Mouse (Mus musculus) retina, postnatal 1 day (tissue): Measurements from ENCODE around the gene Gigyf2.
A peak's percentile ranks its signal among the peaks of the same experiment; 100 is the strongest.

Source experiments
- DNase-seq: peaks from one replicate; pipeline ENCODE4 v3.0.0-alpha.2; 2012

The Gigyf2 gene

DNA sequence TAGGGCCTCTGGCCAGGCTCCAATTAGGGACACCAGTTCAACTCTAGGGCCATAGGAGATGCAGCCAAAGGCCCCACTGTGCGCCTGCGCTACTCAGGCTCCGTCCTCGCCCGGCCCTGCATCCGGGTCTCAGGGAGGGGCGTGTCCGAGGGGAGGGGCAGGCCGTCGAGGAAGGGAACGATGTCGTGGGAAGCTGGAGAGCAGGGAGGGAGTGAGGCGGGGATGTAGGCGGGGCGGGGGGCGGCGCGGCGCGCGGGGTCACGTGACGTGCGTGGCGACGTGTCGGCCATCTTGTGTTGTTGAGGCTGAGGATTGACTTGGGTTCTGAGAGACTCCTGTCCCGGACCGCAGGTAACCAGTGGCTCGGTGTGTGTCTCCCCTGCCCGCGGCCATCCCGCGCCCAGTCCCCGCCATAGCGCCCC is at the start of gene Gigyf2:
Gene Gigyf2, plus strand, starts transcription at position 257 of the 422 bp plus-strand sequence.
- peak; percentile 98 for DNase-seq

DNA sequence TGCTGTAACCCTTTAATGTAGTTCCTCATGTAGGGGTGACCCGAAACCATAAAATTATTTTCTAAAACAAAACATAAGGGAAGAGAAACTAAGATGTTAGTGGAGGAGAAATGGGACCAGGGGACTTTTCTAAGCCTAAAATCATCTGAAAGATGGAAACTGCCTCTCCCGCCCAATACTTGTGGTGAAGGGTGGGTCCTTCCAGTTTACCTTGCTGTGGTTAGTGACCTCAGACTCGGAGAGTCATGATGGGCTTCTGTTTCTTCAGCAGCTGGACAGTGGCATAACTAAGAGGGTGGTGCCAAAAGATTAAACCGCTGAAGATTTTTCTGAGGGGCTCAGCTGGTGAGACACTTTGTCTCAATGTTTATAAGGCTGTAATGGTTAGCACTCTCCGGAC is 46.5 kb upstream of the Gigyf2 start:
- no peak for DNase-seq

GRCm38 (mm10) chr1:87281599-87282412 is 45.0 kb upstream of the Gigyf2 start:
- no peak for DNase-seq

GRCm38 (mm10) chr1:87282413-87282788 is 44.4 kb upstream of the Gigyf2 start:
- DNase-seq: no peak

GRCm38 (mm10) chr1:87283410-87283960 is 43.3 kb upstream of the Gigyf2 start:
- DNase-seq: no peak

DNA sequence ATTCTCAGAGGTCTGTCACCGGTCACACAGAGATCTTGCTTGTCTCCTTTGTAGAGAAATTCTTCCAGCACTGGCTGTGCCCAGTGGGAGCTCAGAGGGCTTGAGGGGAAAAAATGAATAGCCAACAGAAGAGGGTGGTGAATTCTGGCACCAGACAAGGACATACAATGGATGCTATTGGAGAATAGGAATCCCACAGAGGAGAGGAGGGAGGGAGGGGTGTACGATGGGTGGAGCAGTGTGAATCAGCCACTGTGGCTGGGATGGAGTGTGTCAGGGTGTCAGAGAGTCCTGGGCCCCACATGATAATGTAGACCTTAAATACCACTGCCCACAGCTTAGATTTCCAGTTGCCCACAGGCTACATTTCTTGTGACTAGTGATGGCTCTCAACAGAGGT is 39.7 kb upstream of the Gigyf2 start:
- no peak for DNase-seq

GRCm38 (mm10) chr1:87291416-87291815 is 35.4 kb upstream of the Gigyf2 start:
- no peak for DNase-seq

DNA sequence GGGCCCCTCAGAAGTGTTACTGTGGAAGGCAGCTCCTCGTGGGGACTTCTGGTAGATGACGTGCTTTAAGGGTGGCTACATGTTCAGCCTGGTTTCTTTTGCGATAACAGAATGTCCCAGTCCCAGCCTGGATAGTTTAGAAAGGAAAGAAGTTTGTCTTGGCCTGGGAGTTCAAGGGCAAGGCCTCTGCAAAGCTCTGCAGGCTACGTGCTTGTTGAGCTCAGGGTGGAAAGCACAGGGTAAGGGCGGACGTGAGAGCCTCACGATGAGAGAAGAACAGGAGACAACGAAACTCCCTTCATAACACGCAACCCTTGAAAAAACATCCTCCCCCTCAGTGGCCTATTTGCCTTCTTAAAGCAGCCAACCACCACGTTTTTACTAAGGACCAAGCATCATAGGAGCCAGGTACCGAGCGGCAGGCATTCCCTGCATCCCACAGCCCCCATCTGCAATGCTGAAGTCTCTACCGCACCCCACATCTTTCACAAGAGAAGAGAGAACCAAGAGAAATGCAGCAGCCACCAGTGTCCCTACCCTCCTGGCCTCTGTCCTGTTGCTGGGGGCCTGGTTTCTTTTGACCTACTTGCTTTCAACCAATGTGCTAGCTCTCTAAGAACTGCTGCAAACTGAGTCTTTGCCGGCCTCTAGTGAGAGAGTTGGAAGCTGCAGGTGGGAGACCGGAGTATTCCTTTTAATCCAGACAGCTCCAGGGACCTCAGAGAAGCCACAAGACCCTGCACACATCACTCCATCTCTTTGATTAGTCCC is 34.2 kb upstream of the Gigyf2 start:
- DNase-seq: peak; percentile 89

DNA sequence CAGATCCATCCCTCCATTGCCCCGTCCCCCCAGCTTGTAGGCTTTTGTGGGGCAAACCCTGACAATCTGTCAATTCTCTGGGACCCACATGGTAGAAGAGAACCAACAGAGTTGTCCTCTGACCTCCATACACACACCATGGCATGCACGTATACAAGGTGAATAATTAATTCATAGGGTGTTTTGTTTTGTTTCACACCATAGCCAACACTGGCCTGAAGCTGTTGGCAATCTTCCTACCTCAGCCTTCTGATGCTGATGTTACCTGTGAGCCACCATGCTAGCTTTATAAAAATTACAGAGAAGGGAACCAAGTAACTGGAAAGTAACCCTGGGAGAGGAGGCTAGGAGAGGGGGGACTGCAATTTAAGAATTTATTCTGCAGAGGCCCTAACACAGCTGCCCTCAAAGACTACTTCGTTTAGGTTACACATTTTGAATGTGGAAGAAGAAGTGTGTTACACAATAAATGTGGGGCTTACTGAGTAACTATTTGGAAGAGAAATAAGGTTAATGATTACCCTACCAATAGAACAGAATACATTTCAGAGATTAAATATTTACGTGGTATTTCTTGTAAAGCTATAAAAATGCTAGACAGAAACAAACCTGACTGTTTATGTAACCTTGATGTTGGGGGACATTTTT is 32.6 kb upstream of the Gigyf2 start:
- no peak for DNase-seq

GRCm38 (mm10) chr1:87294951-87295350 is 31.8 kb upstream of the Gigyf2 start:
- no peak for DNase-seq

- no peak for DNase-seq
These were observed 29.4 kb upstream of the Gigyf2 start for GRCm38 (mm10) chr1:87297346-87297925.

DNA sequence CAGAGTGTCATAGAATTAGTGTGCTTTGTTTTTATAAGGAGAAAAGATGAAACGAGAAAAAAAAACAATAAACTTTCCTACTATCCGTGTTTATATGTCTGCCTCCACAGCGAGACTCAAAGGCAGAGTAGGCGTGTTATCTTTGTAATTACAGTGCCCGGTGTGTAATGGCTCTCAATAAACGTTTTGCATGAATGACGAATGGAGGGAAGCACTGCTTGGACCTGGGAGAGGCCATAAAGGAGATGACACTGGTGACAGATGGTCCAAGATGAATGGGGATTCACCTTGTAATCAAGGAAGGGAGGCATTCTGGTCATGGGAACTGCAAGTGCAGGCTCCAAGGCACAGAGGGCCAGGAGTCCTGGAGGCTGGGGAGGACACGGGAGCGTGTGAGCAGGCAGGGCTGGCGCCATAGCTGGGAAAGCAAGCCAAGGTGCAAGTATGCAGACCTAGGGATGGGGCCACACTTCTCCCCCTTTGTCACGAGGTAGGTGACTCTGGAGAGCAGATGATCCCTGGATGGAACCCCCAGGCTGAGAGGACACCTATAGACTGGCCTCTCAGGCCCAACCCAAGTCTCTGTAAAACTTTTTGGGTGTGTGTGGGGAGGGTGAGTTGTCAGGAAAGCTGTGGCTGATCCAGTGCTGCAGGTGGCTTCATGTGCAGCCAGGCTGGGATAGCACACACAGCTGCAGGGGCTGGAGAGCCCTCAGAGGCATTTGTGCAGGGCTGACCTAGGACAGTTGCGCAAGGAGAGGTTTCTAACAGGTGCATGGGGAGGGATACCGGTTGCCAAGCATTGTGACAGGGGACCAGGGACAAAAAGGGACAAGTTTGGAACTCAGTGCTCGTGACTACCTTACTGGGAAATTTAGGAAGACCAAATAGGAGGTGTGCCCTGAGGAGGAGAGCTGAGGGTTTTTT is 26.2 kb upstream of the Gigyf2 start:
- no peak for DNase-seq

- no peak for DNase-seq
These were observed 24.8 kb upstream of the Gigyf2 start for GRCm38 (mm10) chr1:87301971-87302370.

GRCm38 (mm10) chr1:87308952-87309351 is 17.8 kb upstream of the Gigyf2 start:
- no peak for DNase-seq

DNA sequence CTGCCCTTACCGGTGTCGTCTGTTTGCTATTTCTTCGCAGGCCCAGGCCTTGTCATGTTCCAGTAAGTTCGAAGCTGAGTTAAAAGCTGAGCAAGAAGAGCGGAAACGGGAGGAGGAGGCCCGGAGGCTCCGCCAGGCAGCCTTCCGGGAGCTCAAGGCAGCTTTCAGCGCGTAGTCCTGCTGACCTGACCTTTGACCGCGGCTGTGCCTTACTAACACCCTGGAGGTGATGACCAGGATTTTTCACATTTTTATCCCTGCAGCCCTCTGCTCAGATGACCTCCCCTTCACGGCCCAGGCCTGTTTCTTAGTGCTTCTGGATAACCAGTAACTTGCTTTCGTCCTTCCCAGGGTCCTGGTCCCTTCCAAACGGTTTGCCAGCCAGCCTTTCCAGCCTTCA is 17.2 kb upstream of the Gigyf2 start:
- no peak for DNase-seq

GRCm38 (mm10) chr1:87312681-87313080 is 14.1 kb upstream of the Gigyf2 start:
- no peak for DNase-seq

DNA sequence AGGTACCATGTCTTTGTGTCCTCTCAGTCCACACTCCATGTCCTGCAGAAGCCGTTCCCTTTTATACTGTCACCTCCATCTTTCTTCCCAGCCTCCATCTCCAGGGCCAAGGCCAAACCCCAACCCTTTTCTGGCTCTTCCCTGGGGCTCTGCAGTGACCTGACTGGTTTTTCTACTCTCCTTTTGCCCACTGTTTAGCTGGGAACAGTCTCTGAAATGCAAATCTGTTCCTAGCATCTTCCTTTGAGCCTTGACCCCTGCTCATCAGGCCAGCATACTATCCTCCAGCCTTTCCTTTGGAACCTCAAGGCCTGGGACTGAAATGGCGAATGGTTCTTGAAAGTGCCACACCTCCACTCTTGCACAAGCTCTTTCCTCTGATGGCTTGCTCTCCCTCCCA is 13.7 kb upstream of the Gigyf2 start:
- no peak for DNase-seq

DNA sequence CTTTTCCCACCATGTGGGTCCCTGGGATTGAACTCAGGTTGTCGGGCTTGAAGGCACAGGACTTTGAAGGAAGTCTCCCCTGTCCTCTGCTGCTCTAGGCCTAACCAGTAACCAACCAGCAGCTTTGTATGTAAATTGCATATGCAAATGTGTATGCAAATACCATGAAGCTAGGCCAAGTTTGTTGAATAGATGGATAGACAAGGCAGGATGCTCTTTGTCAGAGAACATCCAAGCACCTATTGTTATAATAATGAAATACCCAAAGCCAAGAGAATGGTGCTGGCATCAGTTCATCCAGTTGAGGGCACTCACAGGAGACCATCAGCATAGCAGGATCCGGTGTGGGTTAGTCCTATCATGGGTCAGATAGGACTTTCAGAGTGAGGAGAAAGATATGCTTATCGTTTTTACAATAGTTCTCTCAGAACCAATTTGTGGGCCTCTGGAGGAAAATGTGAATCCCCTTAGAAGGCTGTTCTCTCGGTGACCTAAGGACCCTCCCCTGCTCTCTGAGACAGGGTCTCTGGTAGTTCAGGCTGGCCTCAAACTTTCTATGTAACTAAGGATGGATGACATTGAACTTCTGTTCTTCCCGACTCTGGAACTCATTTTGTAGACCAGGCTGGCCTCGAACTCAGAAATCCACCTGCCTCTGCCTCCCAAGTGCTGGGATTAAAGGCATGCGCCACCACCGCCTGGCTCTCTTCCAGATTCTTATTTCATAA is 12.8 kb upstream of the Gigyf2 start:
- DNase-seq: no peak

- no peak for DNase-seq
These were observed 11.4 kb upstream of the Gigyf2 start for GRCm38 (mm10) chr1:87315431-87315830.

DNA sequence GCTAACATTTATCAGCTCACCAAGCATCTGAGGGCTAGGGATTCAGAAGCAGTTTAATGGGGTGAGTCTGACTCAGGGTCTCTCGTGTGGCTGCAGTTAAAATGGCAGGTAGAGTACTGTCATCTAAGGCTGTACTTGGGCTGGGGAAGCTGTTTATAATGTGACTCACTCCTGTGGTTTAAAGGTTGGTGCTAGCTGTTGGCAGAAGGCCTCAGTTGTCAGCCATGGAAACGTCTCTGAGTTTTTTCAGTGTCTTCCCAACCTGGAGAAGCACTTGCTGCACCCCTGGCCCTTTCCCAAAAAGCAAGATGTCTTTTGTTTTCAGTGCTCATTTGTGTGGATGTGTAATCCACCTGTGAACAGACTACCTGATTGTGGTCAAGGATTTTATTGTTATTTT is 10.9 kb upstream of the Gigyf2 start:
- DNase-seq: no peak

- DNase-seq: peak; percentile 46
These were observed 10.1 kb upstream of the Gigyf2 start for GRCm38 (mm10) chr1:87316672-87317071.
